Mouse (Mus musculus): Measurements from ENCODE around the gene Fam155a.
"Not testable (repeated sequence)": the region's sequence is repeated elsewhere in the genome, so short reads cannot be mapped to it uniquely, and the experiment has no call there.

The Fam155a gene

DNA sequence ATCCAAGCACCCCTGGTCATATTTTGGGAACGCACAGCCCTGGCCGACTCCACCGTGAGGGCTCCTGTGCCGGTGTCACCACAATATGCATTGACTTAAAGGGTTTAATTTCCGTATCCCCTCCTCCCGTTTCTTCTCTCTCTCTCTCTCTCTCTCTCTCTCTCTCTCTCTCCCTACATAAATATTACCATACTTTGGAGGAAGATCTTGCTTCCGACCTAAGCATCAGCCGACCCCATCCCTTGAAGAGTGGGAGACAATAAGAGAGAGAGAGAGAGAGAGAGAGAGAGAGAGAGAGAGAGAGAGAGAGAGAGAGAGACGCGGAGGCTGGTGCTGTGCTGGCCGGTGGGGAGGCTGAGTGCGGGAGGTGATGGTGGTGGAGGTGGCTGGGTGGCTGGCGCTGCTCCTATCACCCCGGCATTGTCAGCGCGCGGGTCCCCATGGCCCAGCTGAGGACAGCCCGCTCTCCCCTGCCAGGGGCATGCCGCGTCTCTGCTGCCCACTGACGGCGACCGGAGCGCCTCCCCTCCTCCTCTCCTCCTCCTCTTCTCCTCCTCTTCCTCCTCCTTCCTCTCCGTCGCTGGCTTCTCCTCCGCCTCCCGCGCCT lies at the start of gene Fam155a:
Gene Fam155a (minus strand): TSS at position 163 of the 607 bp plus-strand sequence.
- DNase-seq (ENCODE audit: low read depth): no peak

DNA sequence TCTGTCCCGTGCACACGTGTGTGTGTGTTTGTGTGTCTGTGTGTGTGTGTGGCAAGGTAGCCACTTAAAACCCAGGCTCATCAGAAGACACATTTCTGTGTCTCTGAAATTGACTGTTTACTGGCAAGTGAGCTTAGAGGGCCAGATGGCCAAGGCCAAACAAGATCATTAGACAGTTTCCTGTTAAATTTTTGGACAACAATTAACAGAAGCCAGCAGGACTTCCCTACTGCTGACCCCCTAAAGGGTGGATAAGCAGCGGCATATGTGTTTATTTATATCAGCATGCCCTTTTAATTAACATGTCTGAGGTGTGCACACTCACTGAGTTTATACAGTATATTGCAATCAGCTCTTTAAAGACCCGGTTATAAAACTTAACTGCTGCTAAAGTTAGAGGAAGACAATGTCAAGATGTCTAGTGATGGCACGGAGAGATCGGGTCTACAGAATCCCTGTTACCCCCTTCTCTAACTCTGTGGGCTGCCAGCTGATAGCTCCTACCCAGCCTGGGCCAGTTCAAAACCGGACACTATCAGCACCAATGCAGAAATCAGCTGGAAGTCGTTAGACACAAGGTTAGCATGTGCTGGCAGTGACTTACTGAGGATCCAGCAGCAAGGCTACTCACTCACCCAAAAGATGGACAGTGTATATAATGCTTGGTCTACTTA lies 42.4 kb upstream of the Fam155a start:
- DNase-seq (ENCODE audit: low read depth): no peak

DNA sequence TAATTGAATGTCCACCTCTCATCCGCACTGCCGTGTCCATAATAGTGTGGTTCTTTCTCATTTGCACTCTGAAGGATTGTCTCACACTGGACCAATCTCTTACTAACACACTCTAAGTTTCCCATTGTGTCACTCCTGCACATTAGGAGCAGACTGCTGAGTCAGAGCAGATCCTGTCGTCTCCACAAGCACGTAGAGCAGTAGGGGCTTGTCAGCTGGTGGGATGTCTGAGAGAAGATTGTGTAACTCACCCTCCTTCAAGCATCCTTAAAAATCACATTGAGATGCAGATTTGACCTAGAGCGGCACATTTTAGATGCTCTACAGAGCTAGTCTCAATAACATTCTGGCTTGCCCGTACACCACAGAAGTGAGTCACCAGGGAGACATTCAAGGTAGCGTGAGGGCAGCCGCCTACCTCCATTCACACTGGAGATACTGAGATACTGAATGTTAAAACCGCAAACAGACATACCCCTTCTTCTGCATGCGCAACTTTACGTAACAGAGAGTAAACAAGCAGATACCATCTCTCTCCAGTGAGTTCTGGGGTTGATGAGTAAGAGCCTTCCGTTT lies 40.1 kb upstream of the Fam155a start:
- DNase-seq (ENCODE audit: low read depth): no peak

DNA sequence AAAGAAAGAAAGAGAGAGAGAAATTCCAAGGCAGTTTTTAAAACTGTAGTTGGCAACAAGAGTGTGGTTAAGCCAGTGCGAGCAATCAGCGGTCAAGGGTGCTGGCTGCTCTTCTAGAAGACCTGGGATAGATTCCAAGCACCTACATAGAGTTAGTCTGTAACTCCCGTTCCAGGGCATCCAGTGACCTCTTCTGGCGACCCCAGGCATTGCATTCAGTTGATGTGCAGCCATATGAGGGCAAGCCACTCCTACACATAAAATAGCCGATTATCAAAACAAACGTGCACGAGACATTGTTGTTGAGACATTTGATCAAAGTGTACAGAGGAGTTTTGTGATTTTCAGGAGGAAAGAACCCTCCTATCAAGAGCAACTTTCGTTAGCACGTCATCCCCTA lies 37.6 kb upstream of the Fam155a start:
- DNase-seq (ENCODE audit: low read depth): no peak

DNA sequence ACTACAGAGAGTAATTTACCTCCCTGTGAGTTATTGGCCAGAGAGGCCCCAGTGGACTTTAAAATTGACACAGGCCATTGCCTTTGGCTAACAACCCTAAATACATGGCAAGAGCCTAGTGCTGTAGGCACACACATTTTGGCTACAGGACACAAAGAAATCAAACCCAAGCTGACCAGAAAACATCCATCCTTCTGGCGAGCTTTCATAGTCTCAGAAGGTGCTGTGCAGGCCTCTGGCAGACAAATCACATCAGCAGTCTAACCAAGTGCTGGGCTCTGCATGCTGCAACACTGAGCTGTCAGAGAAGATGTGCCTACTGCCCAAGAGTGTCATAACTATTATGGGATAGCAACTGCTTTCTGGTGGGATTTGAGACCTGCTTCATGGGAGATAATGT lies 34.7 kb upstream of the Fam155a start:
- no peak for DNase-seq (ENCODE audit: low read depth)

DNA sequence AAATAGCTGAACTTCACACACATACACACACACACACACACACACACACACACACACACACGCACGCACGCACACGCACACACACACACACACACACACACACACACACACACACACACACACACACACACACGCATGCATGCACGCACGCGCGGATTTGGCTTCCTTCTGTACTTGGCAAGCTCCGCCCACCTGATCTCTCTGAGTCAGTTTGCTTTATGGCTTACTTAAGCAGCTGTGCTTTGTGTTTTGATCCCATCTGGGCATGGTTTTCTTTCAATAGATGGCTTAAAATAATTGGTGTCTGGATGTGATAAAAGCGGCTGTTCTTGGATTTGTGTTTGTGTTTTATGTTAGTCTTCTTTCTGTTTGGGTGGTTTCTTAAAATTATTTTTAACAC lies 29.4 kb upstream of the Fam155a start:
- not testable (repeated sequence) for DNase-seq (ENCODE audit: low read depth)

DNA sequence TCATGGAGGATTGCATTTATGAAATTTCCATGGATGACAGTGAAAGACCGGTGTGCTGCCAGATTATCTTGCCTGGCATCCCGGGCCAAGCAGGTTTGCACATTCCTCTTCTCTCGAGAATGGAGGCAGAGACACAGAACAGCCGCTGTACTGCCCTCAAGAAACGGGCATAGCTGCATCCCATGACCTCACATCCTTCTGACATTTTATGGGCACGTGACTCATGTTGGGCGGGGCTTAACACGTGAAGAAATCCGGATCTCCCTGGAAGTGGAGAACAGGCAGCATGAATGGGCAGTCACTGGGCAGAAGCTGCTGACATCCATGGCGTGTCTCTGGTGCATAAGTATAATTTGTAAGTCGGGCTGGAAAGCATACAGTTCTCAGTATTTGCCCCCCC lies 29.0 kb upstream of the Fam155a start:
- no peak for DNase-seq (ENCODE audit: low read depth)

DNA sequence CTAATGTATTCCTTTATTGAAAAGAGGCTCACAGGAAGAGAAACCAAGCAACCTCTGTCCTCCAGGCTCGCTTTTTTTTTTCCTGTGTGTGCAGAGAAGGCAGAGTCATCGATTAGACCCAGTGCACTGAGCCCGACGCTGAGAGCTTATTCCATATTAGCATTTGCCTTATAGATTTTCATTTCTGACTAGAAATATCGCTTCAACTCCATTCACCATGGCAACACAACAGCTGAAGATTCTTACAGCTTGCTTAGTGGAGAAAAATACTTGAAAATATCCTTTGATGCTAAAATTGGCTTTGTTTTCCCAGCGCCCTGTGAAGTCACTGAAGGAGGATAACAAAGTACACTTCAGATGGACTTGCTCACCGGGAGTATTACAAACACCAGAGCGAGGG lies 26.6 kb upstream of the Fam155a start:
- no peak for DNase-seq (ENCODE audit: low read depth)

DNA sequence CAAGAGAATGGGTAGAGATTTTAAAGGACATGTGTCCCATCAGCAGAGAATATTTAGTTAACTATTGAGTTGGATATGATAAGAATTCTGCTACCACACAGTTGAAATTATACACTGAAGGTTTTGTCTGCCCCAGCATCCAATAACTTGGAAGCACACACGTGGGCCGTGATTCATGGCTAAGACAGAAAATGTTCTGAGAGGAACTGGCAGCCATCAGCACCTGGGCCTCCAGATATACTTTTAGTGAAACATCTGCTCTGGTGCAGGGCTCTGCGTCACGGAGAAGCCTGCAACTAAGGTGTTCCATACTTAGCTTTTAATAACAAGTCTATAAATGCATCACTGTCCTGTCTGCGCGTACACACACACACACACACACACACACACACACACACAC lies 24.8 kb upstream of the Fam155a start:
- DNase-seq (ENCODE audit: low read depth): no peak

DNA sequence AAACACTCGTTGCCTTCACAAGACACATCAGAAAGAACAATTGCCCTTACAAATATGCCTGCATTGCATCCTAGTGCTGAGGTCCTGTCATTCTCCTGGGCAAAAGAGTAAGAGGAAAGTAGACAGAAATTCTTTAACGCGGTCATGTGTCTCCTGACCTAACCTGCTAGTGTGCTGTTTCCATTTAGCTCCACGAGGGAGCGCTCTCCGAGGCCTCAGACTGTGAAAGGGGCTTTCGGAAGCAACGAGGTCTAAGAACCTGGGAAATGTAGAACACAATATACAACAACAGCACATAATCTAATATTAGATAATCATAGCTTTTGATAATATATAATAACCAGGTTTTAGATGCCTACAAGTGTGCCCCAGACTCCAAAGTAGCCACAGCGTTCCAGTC lies 22.4 kb upstream of the Fam155a start:
- no peak for DNase-seq (ENCODE audit: low read depth)

DNA sequence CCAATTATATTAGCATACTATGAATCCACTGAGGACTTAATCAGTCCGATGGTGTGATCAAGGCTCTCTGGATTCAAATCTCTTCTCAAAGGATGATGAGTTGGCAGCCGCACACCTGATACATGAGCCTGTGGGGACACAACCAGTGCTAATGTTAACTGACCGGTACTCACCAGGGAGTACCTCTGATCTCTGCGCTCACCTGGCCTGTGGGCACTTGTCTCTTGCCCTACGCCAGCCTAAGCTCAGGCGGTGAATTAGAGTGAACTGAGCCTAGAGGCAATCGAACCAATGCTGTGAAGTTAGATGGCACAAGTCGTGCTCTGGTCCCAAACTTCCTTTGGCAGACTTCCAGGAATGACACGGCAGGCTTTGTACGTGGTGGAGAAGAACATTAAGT lies 9.4 kb upstream of the Fam155a start:
- DNase-seq (ENCODE audit: low read depth): no peak

DNA sequence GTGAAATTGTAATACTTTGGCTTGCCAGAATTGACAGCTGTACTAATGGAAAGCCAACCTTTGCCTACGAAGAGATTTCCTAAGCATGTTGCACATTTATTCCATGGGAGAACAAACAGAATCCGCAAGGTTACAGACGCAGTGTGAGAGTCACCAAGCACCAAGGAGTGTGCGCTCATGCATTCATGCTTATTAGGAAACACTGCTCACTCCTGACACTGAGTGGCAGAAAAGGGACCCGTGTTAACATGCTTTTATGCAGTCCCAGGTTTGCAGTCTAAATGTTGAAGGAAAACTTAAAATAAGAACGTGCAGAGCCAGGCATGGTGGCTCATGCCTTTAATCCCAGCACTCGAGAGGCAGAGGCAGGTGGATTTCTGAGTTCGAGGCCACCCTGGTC lies 7.2 kb upstream of the Fam155a start:
- DNase-seq (ENCODE audit: low read depth): no peak

DNA sequence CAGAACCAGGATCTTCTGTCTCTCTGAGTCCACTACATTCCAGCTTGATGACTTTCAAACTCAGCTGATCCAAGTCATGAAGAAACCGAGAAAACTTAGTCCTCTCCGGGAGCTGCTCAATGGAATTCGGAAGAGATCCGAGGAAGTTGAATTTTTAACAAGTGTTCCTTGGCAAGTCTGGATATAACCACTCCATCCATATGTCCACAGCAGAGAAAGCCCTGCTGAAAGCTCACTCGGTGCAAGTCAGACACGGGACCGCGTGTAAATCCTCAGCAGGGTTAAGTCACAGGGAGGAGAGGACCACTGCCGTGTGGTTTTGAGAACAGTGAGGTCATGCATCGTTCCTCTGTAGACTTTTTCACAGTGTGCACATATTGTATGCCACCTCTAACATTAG lies 5.9 kb upstream of the Fam155a start:
- no peak for DNase-seq (ENCODE audit: low read depth)

DNA sequence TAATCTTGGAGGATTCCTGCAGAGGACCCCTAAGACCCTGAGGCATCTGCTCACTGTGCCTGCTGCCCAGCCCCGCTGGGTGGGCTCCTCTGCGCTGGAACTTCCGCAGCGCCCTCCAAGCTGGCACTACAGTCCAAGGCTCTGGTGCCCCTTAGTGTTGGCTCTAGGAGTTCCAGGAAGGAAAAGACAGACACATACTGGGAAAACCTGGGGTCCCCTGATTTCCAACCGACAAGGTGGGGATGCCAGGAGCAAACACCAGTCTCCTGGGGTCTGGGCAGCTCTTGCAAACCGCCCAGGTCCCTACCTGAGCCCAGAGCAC lies 1.5 kb upstream of the Fam155a start:
- no peak for DNase-seq (ENCODE audit: low read depth)

DNA sequence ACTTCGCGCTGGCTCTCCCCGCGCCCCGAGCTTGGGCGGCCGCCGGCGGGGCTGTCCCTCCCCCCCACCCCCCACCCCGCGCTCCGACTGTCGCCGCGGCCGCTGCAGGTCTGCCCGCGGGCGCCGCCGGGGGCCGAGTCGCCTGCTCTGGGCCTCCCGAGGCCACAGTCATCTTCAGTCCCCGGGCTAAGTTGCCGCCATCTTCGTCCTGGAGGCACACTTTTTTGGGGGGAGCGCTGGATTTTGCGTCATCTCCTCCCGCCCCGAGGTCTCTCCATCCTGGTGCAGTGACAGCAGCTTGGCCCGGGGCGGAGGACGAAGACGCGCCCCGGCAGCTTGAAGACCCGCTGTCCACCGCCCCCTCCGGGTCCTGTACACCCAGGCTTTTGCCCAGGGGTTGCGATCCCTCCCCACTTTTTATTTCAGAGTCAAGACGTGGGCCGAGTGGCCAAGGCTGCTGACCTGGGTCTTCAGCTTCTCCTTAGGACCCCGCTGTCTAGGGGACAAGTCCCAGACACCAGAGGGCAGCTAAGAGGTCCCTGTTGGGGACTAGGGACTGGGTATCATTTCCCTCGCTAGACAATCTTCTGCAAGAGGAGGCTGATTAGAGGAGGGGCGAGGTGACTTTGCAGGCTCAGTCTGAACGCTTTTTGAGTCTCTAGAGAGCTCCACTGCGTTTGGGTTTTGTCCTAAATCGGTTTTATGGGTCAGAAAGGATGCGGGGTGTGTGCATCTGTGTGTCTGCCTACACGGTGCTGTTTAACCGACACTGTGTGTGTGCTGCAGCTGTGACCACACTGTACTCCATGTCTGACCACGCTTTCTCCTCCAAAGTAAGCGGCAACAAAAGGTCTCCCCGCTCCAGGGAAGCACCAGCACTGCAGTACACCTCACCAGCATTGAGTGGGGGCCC lies 901 bp upstream of the Fam155a start:
- DNase-seq (ENCODE audit: low read depth): no peak

DNA sequence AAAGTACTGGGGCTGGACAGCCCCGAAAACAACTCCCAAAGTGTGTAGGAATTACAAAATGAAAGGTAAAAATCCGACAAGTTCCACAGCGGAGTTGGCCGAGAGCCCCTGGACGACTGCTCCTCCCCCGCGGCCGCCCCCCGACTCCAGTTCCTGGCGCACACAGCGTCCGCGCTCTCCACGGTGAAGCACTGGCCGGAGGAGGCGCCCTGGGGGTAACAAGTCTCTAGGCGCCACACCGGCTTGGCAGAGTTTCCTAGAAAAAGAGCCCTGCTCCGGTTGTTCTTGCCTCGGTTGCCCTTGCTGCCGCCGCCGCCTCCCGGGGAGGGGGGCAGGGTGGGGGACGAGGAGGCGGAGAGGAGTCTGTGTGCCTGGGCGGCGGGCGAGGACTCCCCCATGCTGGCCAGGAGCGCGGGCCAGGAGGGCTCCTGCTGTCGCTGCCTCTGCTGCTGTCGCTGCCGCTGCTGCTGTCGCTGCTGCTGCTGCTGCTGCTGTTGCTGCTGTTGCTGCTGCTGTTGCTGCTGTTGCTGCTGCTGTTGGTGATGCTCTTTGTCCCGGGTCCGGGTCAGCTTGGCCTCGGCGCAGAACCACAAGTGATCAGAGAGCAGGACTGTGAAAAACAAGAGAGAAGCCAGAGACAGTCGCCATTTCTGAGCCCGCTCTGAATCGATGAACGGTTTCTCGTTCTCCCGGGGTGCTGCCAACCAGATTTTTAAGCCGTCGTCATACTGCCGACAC lies 531 bp downstream of the Fam155a start:
- DNase-seq (ENCODE audit: low read depth): no peak

DNA sequence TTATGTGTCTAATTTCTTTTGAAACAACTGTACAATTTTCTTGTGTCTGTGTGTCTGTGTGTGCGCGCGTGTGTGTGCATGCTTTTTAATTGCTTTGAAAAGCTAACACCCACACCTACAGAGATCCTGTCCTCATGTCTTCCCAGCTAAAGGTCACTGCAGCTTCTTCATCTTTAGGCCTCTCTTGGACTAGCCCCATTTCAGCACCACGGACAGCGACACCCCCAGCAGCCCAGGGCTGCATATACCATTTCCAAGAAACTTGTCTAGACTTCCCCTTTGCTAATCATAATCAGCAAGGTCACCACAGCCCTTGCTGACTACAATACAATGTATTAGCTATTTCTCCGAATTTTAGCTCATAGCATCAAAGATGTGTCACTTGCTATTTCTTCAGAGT lies 1.9 kb downstream of the Fam155a start:
- peak; percentile 51 for DNase-seq (ENCODE audit: low read depth)

DNA sequence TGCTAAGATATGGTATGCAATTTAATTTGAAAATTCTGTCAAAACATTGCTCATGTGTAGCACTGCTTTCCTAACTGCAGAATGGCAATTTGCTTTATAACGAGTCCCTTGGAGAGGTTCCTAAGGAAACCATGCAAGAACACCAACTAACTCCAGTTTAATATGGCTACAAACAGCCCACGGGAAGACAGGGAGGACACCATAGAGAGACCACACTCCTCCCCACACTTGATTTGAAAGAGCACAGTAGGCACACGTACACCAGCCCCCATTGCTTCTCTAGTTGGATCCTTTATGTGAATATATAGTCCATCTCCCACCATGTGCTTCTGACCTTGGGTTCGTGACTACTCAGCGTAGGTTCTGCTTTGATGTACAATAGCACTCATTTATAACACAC lies 35.8 kb downstream of the Fam155a start:
- DNase-seq (ENCODE audit: low read depth): no peak

DNA sequence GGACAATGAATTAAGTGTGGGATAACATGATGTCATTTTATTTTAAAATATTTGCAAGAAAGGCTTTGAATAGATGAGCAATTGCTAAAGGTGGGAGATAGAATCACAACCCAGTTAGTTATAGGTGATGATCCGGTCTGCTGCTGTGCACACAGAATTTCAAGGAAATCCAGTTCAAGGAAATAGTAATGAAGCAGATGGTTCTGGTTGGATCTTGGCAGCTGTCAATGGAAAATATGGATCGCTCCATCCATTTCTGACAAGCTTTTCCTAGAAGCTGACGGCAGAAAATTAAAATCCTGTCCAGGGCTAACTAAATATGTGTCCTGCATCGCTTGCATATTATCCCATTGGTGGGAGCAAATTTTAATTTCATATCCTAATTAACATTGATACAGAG lies 61.2 kb downstream of the Fam155a start:
- no peak for DNase-seq (ENCODE audit: low read depth)

DNA sequence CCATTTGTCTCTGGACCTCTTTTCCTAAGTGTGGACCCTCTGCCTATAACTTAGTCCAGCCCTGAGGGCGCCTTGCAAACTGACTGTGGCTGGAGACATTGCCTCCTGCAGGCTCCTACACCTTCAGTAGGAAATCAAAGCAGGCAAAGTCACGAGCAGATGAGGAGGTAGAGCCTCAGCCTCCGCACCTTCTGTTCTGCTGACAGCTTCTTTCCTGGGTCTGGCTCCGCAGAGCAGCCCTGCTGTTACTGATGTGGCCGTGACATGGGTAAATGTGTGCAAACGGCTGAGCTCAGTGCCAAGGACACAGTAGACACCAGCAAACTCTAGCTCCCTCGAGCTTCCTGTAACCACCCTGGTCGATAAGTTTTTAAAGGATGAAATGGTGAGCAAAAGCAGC lies 63.5 kb downstream of the Fam155a start:
- no peak for DNase-seq (ENCODE audit: low read depth)

DNA sequence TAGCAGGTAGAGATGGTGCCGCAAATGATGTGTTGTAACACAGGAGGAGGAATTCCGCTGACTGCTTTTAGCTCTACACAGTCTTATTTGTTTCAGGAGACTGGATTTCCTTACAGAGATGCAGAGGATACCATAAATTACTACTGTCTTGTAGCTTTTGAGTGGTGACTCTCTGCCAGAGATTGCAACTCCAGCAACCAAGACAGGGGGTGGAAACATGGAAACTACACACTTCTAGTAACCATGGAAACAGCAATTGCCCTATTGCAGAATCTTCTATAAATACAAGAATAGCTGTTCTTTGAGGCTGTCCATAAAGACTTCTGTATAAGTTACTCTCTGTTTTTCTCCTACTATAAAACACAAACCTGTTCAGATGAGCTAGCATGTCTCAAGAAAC lies 76.2 kb downstream of the Fam155a start:
- no peak for DNase-seq (ENCODE audit: low read depth)

DNA sequence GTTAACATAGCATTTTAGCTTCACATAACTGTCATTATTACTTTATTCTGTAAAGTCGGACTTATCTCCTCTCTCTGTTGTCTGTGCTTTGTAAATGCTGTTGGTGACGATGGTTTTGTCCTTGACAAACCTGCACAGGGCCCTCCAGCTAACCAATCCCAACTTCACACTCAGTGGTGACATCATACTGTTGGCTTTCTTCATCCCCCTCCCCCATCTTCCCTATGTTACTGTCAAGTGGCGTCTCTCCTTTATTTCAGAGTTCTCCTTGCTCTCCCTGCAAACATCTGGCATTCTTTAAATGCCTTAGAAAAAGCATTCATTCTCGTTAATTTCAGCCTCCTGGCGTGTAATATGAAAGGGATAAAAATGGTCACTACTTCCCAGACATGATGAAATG lies 78.6 kb downstream of the Fam155a start:
- DNase-seq (ENCODE audit: low read depth): no peak

Data from c-Kit-positive CD71-negative TER-119-negative erythroid progenitor cells, embryonic 14.5 days (primary cell).